Mouse (Mus musculus) ES-Bruce4 (cell line): ENCODE measurements around the gene Klf4. TPM values are rescaled to one million over a fixed set of nuclear protein-coding genes. Genes with fewer than 3 reads are reported as not detected.
A peak's percentile ranks its signal among the peaks of the same experiment; 100 is the strongest.

Experiments
- H3K27ac ChIP-seq: 2 replicates; pipeline ENCODE4 v1.5.1; 2012; ENCODE audit warnings: low read length, inconsistent platforms; ENCODE audit not compliant: insufficient read depth
- H3K27me3 ChIP-seq: 2 replicates; pipeline ENCODE4 v1.6.1; 2012; ENCODE audit warnings: mild to moderate bottlenecking, low read length, inconsistent platforms; ENCODE audit not compliant: control insufficient read depth, poor library complexity, insufficient read depth, severe bottlenecking
- H3K36me3 ChIP-seq: 2 replicates; pipeline ENCODE4 v1.6.1; 2012; ENCODE audit warnings: inconsistent platforms, mild to moderate bottlenecking, low read length, moderate library complexity; ENCODE audit not compliant: control insufficient read depth, poor library complexity, insufficient read depth, severe bottlenecking
- H3K4me1 ChIP-seq: one replicate; pipeline ENCODE4 v1.8.1; 2011; ENCODE audit warnings: low read length; ENCODE audit not compliant: control insufficient read depth, insufficient read depth
- H3K4me3 ChIP-seq: 2 replicates; pipeline ENCODE4 v1.5.1; 2011; ENCODE audit warnings: low read depth, mild to moderate bottlenecking, low read length
- H3K9ac ChIP-seq: 2 replicates; pipeline ENCODE4 v1.6.1; 2012; ENCODE audit warnings: low read depth, mild to moderate bottlenecking, inconsistent platforms; ENCODE audit not compliant: poor library complexity, severe bottlenecking
- H3K9me3 ChIP-seq: replicated peaks from 2 replicates; pipeline ENCODE4 v1.6.1; 2012; ENCODE audit warnings: mild to moderate bottlenecking, low read length, inconsistent platforms; ENCODE audit not compliant: control insufficient read depth, poor library complexity, insufficient read depth, severe bottlenecking
- CTCF ChIP-seq: IDR thresholded peaks from one replicate; pipeline ENCODE4 v1.8.1; 2011; ENCODE audit warnings: low read depth, low read length
- EP300 ChIP-seq: IDR thresholded peaks from 2 replicates; pipeline ENCODE4 v1.6.1; 2011; ENCODE audit warnings: low read depth, low read length; ENCODE audit not compliant: insufficient read depth
- POLR2A ChIP-seq: IDR thresholded peaks from one replicate; pipeline ENCODE4 v1.8.1; 2011; ENCODE audit warnings: low read length; ENCODE audit not compliant: insufficient read depth
- polyA plus RNA-seq: library from polyadenylated mRNA; stranded (reverse); fragments of >200 nt; gene quantifications from 2 replicates; pipeline ENCODE4 v1.2.4, GENCODE M21; 2011; ENCODE audit warnings: low read depth; ENCODE audit not compliant: missing spikeins, insufficient read depth, insufficient read length

Gene Klf4
- polyA plus RNA-seq, 1 experiment, result 59.2 TPM

DNA sequence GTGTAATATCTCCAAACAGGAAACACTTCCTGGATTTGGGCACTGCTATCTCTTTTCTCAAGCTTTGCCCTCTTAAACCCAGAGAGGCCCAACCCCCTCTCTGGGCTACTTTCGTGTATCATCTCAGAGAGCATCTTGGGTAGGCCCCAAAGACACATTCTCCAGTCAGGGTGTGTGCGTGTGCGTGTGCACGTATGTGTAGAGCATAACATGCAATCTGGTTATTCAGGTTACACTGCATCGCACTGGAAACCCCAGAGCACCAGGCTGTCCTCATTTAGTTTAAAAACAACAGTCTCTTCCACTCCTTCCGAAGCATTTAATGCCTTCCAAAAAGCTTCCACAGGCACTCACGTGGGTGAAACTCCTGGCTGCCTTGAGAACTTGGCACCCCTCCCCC is 35.9 kb downstream of the Klf4 start:
- H3K4me1 ChIP-seq, result peaks cover 2% of the 10 kb centered on the region
- TF ChIP-seq CTCF (no peak), POLR2A (no peak), EP300 (no peak)
- no peaks in the 10 kb centered on the region for H3K36me3 ChIP-seq
- no peaks in the 10 kb centered on the region for H3K27me3 ChIP-seq
- no peaks in the 10 kb centered on the region for H3K9me3 ChIP-seq
- H3K4me3 ChIP-seq, result no peak overlapping the region
- H3K9ac ChIP-seq, result no peak overlapping the region
- no peak overlapping the region for H3K27ac ChIP-seq

GRCm38 (mm10) chr4:55493261-55493660 is 39.0 kb downstream of the Klf4 start:
- Histone ChIP-seq H3K9me3 (no peaks in the 10 kb centered on the region), H3K4me3 (no peak overlapping the region), H3K36me3 (no peaks in the 10 kb centered on the region), H3K27me3 (no peaks in the 10 kb centered on the region), H3K9ac (no peak overlapping the region), H3K4me1 (no peaks in the 10 kb centered on the region), H3K27ac (no peak overlapping the region)
- no peak for TF ChIP-seq EP300
- TF ChIP-seq CTCF, result no peak
- TF ChIP-seq POLR2A, result no peak

GRCm38 (mm10) chr4:55489328-55489727 is 42.9 kb downstream of the Klf4 start:
- H3K27me3 ChIP-seq, result no peaks in the 10 kb centered on the region
- no peaks in the 10 kb centered on the region for H3K36me3 ChIP-seq
- no peak for TF ChIP-seq POLR2A
- no peak for TF ChIP-seq EP300
- no peak for TF ChIP-seq CTCF
- no peak overlapping the region for H3K4me3 ChIP-seq
- no peaks in the 10 kb centered on the region for H3K9me3 ChIP-seq
- no peak overlapping the region for H3K27ac ChIP-seq
- H3K9ac ChIP-seq, result no peak overlapping the region
- H3K4me1 ChIP-seq, result no peaks in the 10 kb centered on the region

- H3K27me3 ChIP-seq, result no peaks in the 10 kb centered on the region
- H3K9ac ChIP-seq, result no peak overlapping the region
- no peak overlapping the region for H3K4me3 ChIP-seq
- no peaks in the 10 kb centered on the region for H3K4me1 ChIP-seq
- TF ChIP-seq CTCF, result no peak
- no peak for TF ChIP-seq EP300
- no peak for TF ChIP-seq POLR2A
- no peak overlapping the region for H3K27ac ChIP-seq
- H3K36me3 ChIP-seq, result no peaks in the 10 kb centered on the region
- H3K9me3 ChIP-seq, result no peaks in the 10 kb centered on the region
These were observed 43.7 kb downstream of the Klf4 start for GRCm38 (mm10) chr4:55488604-55489003.

DNA sequence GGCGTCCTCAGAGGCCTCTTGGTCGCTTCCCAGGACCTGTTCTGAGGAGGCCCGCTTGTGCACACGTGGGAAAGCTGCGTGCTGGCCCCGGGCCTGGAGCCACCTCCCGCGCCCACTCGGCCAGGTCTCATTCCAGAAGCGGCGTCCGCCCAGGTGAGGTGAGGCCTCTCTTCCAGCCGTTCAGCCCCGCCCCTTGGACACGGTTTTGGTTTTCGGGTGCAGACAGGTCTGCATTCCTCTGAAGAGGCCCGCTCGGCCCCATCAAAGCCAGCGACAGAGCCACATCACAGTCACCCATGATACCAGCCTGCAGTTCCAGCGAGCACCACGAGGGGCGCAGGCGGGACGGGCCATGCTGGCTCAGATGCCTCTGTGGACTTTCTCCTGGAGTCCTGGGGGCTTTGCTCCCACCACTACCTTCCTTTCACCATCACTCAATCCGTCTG is 51.9 kb downstream of the Klf4 start:
- Histone ChIP-seq H3K36me3 (no peaks in the 10 kb centered on the region), H3K4me1 (peaks cover 15% of the 10 kb centered on the region), H3K27me3 (no peaks in the 10 kb centered on the region), H3K27ac (peak overlapping the region; percentile 63), H3K4me3 (peak overlapping the region; percentile 76), H3K9me3 (no peaks in the 10 kb centered on the region), H3K9ac (peak overlapping the region; percentile 62)
- TF ChIP-seq EP300, result peak; percentile 69; the same call in 1 of the 2 replicates
- no peak for TF ChIP-seq POLR2A
- peak; percentile 90 for TF ChIP-seq CTCF

DNA sequence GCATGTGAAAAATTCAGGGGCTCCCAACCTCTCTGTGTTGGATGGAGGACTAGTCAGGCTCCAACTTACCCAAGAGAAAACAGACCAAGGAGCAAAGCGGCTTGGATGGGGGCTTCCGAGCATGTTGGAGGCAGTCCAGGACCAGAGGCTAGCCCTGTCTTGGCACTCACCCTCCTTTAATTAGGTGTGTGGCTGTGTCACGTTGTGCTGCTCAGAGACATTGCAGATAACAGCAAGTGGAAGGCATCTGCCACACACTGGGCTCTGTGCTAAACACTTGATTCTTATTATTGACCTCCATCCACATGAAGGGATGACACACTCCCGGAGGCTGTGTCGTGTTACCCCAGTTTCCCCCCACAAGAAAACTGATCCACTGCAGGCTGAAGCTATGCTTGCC is 53.9 kb downstream of the Klf4 start:
- Histone ChIP-seq H3K4me3 (peak overlapping the region; percentile 24), H3K4me1 (peaks cover 17% of the 10 kb centered on the region), H3K27ac (peak overlapping the region; percentile 99), H3K9me3 (no peaks in the 10 kb centered on the region), H3K27me3 (no peaks in the 10 kb centered on the region), H3K36me3 (no peaks in the 10 kb centered on the region), H3K9ac (peak overlapping the region; percentile 62)
- no peak for TF ChIP-seq CTCF
- TF ChIP-seq EP300, result no peak
- no peak for TF ChIP-seq POLR2A
